Mouse (Mus musculus): ENCODE measurements around the gene Gal3st4. TPM values are rescaled to one million over a fixed set of nuclear protein-coding genes. Genes with fewer than 3 reads are reported as not detected.
A peak's percentile ranks its signal among the peaks of the same experiment; 100 is the strongest.

Gal3st4 gene
- total and polyA plus RNA-seq, 2 experiments: not detected

GRCm38 (mm10) chr5:138233778-138234177 is 38.9 kb downstream of the Gal3st4 start:
- H3K36me3 ChIP-seq (ENCODE audit: control insufficient read depth, insufficient read depth, low read length): no peaks in the 10 kb centered on the region
- H3K27ac ChIP-seq (replicated peaks; ENCODE audit: insufficient read depth, low read depth, low read length): no peak overlapping the region
- 92% methylated on average over 2 of the region's 2 CpGs for WGBS

GRCm38 (mm10) chr5:138229511-138229910 is 43.1 kb downstream of the Gal3st4 start:
- TF ChIP-seq POLR2A (IDR thresholded peaks at IDR 0.05; ENCODE audit: extremely low read depth, insufficient read depth, low read length): no peak
- TF ChIP-seq CTCF (IDR thresholded peaks at IDR 0.05; ENCODE audit: low read depth, low read length): no peak
- WGBS: 81% methylated on average over 3 of the region's 3 CpGs
- Histone ChIP-seq H3K27me3 (ENCODE audit: control insufficient read depth, insufficient read depth, low read length) (no peaks in the 10 kb centered on the region), H3K9ac (ENCODE audit: low read depth, low read length) (no peak overlapping the region), H3K27ac (replicated peaks; ENCODE audit: insufficient read depth, low read depth, low read length) (no peak overlapping the region), H3K4me3 (ENCODE audit: insufficient read depth, low read depth, low read length) (no peak overlapping the region), H3K79me2 (ENCODE audit: control insufficient read depth, insufficient read depth, low read length) (no peaks in the 10 kb centered on the region), H3K36me3 (ENCODE audit: control insufficient read depth, insufficient read depth, low read length) (no peaks in the 10 kb centered on the region), H3K4me1 (ENCODE audit: control insufficient read depth, insufficient read depth, low read length) (no peaks in the 10 kb centered on the region)
- no peak for DNase-seq (ENCODE audit: extremely low read depth, low read depth, low spot score)

More at GRCm38 (mm10) chr5:138233778-138234177, 38.9 kb downstream of the Gal3st4 start:
- Histone ChIP-seq H3K9ac (ENCODE audit: low read depth, low read length) (no peak overlapping the region), H3K4me3 (ENCODE audit: insufficient read depth, low read depth, low read length) (no peak overlapping the region), H3K27me3 (ENCODE audit: control insufficient read depth, insufficient read depth, low read length) (no peaks in the 10 kb centered on the region), H3K79me2 (ENCODE audit: control insufficient read depth, insufficient read depth, low read length) (no peaks in the 10 kb centered on the region), H3K4me1 (ENCODE audit: control insufficient read depth, insufficient read depth, low read length) (no peaks in the 10 kb centered on the region)
- DNase-seq (ENCODE audit: extremely low read depth, low read depth, low spot score): no peak
- TF ChIP-seq POLR2A (IDR thresholded peaks at IDR 0.05; ENCODE audit: extremely low read depth, insufficient read depth, low read length) (no peak), CTCF (IDR thresholded peaks at IDR 0.05; ENCODE audit: low read depth, low read length) (no peak)

- H3K27ac ChIP-seq (replicated peaks; ENCODE audit: insufficient read depth, low read depth, low read length): no peak overlapping the region
- no peaks in the 10 kb centered on the region for H3K79me2 ChIP-seq (ENCODE audit: control insufficient read depth, insufficient read depth, low read length)
- H3K36me3 ChIP-seq (ENCODE audit: control insufficient read depth, insufficient read depth, low read length): no peaks in the 10 kb centered on the region
- no peaks in the 10 kb centered on the region for H3K27me3 ChIP-seq (ENCODE audit: control insufficient read depth, insufficient read depth, low read length)
- 49% methylated on average over 3 of the region's 3 CpGs for WGBS
- no peak overlapping the region for H3K9ac ChIP-seq (ENCODE audit: low read depth, low read length)
- peak; percentile 16 for DNase-seq (ENCODE audit: extremely low read depth, low read depth, low spot score)
- no peaks in the 10 kb centered on the region for H3K4me1 ChIP-seq (ENCODE audit: control insufficient read depth, insufficient read depth, low read length)
- no peak overlapping the region for H3K4me3 ChIP-seq (ENCODE audit: insufficient read depth, low read depth, low read length)
- peak; percentile 78 for TF ChIP-seq CTCF (IDR thresholded peaks at IDR 0.05; ENCODE audit: low read depth, low read length)
- no peak for TF ChIP-seq POLR2A (IDR thresholded peaks at IDR 0.05; ENCODE audit: extremely low read depth, insufficient read depth, low read length)
Observed at GRCm38 (mm10) chr5:138228026-138228425, 44.6 kb downstream of the Gal3st4 start.

GRCm38 (mm10) chr5:138227367-138227766 is 45.3 kb downstream of the Gal3st4 start:
- Histone ChIP-seq H3K36me3 (ENCODE audit: control insufficient read depth, insufficient read depth, low read length) (no peaks in the 10 kb centered on the region), H3K27me3 (ENCODE audit: control insufficient read depth, insufficient read depth, low read length) (no peaks in the 10 kb centered on the region), H3K4me1 (ENCODE audit: control insufficient read depth, insufficient read depth, low read length) (no peaks in the 10 kb centered on the region), H3K79me2 (ENCODE audit: control insufficient read depth, insufficient read depth, low read length) (no peaks in the 10 kb centered on the region), H3K27ac (replicated peaks; ENCODE audit: insufficient read depth, low read depth, low read length) (no peak overlapping the region), H3K9ac (ENCODE audit: low read depth, low read length) (no peak overlapping the region), H3K4me3 (ENCODE audit: insufficient read depth, low read depth, low read length) (no peak overlapping the region)
- DNase-seq (ENCODE audit: extremely low read depth, low read depth, low spot score): peak; percentile 8
- 59% methylated on average over 2 of the region's 2 CpGs for WGBS
- TF ChIP-seq POLR2A (IDR thresholded peaks at IDR 0.05; ENCODE audit: extremely low read depth, insufficient read depth, low read length) (no peak), CTCF (IDR thresholded peaks at IDR 0.05; ENCODE audit: low read depth, low read length) (no peak)

- Histone ChIP-seq H3K4me3 (ENCODE audit: insufficient read depth, low read depth, low read length) (no peak overlapping the region), H3K36me3 (ENCODE audit: control insufficient read depth, insufficient read depth, low read length) (no peaks in the 10 kb centered on the region), H3K4me1 (ENCODE audit: control insufficient read depth, insufficient read depth, low read length) (no peaks in the 10 kb centered on the region), H3K79me2 (ENCODE audit: control insufficient read depth, insufficient read depth, low read length) (no peaks in the 10 kb centered on the region), H3K9ac (ENCODE audit: low read depth, low read length) (no peak overlapping the region), H3K27me3 (ENCODE audit: control insufficient read depth, insufficient read depth, low read length) (no peaks in the 10 kb centered on the region), H3K27ac (replicated peaks; ENCODE audit: insufficient read depth, low read depth, low read length) (no peak overlapping the region)
- TF ChIP-seq CTCF (IDR thresholded peaks at IDR 0.05; ENCODE audit: low read depth, low read length) (no peak), POLR2A (IDR thresholded peaks at IDR 0.05; ENCODE audit: extremely low read depth, insufficient read depth, low read length) (no peak)
- DNase-seq (ENCODE audit: extremely low read depth, low read depth, low spot score): no peak
- 83% methylated on average over 4 of the region's 4 CpGs for WGBS
Observed at GRCm38 (mm10) chr5:138226491-138226890, 46.1 kb downstream of the Gal3st4 start.

GRCm38 (mm10) chr5:138225700-138226099 is 46.9 kb downstream of the Gal3st4 start, which contains the start of gene Nxpe5:
Gene Nxpe5, plus strand, starts transcription at chr5:138225898.
- no peak within 1 kb of the TSS for H3K4me3 ChIP-seq (ENCODE audit: insufficient read depth, low read depth, low read length)
- DNase-seq (ENCODE audit: extremely low read depth, low read depth, low spot score): no peak
- no peak within 1 kb of the TSS for H3K27ac ChIP-seq (replicated peaks; ENCODE audit: insufficient read depth, low read depth, low read length)
- H3K9ac ChIP-seq (ENCODE audit: low read depth, low read length): no peak within 1 kb of the TSS
- no peaks in the 10 kb centered on the region for H3K79me2 ChIP-seq (ENCODE audit: control insufficient read depth, insufficient read depth, low read length)
- no peaks in the 10 kb centered on the region for H3K27me3 ChIP-seq (ENCODE audit: control insufficient read depth, insufficient read depth, low read length)
- no peaks in the 10 kb centered on the region for H3K4me1 ChIP-seq (ENCODE audit: control insufficient read depth, insufficient read depth, low read length)
- TF ChIP-seq CTCF (IDR thresholded peaks at IDR 0.05; ENCODE audit: low read depth, low read length) (no peak), POLR2A (IDR thresholded peaks at IDR 0.05; ENCODE audit: extremely low read depth, insufficient read depth, low read length) (no peak)
- 59% methylated on average over 2 of the region's 2 CpGs for WGBS
- no peaks in the 10 kb centered on the region for H3K36me3 ChIP-seq (ENCODE audit: control insufficient read depth, insufficient read depth, low read length)

Data from liver, adult 2 months (tissue).